Mouse (Mus musculus) midbrain, postnatal 0 days (tissue): Measurements from ENCODE around the gene Reps2. TPM values are rescaled to one million over a fixed set of nuclear protein-coding genes. Genes with fewer than 3 reads are reported as not detected.

Experiments used
- ATAC-seq: fragments of 200-750 bp; cut with Nextera tagmentation; 2 replicates; pipeline ENCODE4 v1.8.0; 2017; ENCODE audit warnings: moderate number of reproducible peaks, mild to moderate bottlenecking, moderate TSS enrichment, moderate library complexity; ENCODE audit not compliant: low FRiP score
- DNase-seq: peaks from one replicate; pipeline ENCODE4 v3.0.0-alpha.2; 2015; ENCODE audit warnings: low spot score
- H3K27ac ChIP-seq: fragments of 300-500 bp; sonication (generic); 2 replicates; pipeline ENCODE4 v1.5.1; 2014; ENCODE audit warnings: low read depth, mild to moderate bottlenecking, low read length, mixed read lengths
- H3K27me3 ChIP-seq: fragments of 300-500 bp; sonication (generic); 2 replicates; pipeline ENCODE4 v1.6.1; 2014; ENCODE audit warnings: low read length, control low read depth, mixed read lengths; ENCODE audit not compliant: insufficient read depth
- H3K36me3 ChIP-seq: fragments of 300-500 bp; sonication (generic); 2 replicates; pipeline ENCODE4 v1.6.1; 2014; ENCODE audit warnings: low read length, control low read depth, mixed read lengths; ENCODE audit not compliant: insufficient read depth
- H3K4me1 ChIP-seq: fragments of 300-500 bp; sonication (generic); 2 replicates; pipeline ENCODE4 v1.6.1; 2014; ENCODE audit warnings: mild to moderate bottlenecking, control low read depth, antibody characterized with exemption, low read length, mixed read lengths; ENCODE audit not compliant: insufficient read depth
- H3K4me2 ChIP-seq: fragments of 300-500 bp; sonication (generic); 2 replicates; pipeline ENCODE4 v1.6.1; 2014; ENCODE audit warnings: low read depth, mild to moderate bottlenecking, low read length, mixed read lengths; ENCODE audit not compliant: poor library complexity, severe bottlenecking
- H3K4me3 ChIP-seq: fragments of 300-500 bp; sonication (generic); 2 replicates; pipeline ENCODE4 v1.5.1; 2014; ENCODE audit warnings: low read depth, mild to moderate bottlenecking, low read length, moderate library complexity
- H3K9ac ChIP-seq: fragments of 300-500 bp; sonication (generic); replicated peaks from 2 replicates; pipeline ENCODE4 v1.6.1; 2014; ENCODE audit warnings: mild to moderate bottlenecking, low read length, moderate library complexity, mixed read lengths; ENCODE audit not compliant: poor library complexity, severe bottlenecking
- H3K9me3 ChIP-seq: fragments of 300-500 bp; sonication (generic); 2 replicates; pipeline ENCODE4 v1.6.1; 2016; ENCODE audit warnings: low read length, control low read depth
- CTCF ChIP-seq: IDR thresholded peaks from 2 replicates; pipeline ENCODE4 v1.5.1; 2016; ENCODE audit warnings: antibody characterized with exemption, mild to moderate bottlenecking
- WGBS: fragments of 180-500 bp; shearing (Covaris S2); extraction: QIAGEN DNeasy Blood & Tissue Kit; methylation state at CpG from one replicate; pipeline ENCODE4 v1.1.7; 2014; 5-methylcytosine and 5-hydroxymethylcytosine counted together
- polyA plus RNA-seq: library from polyadenylated mRNA; unstranded; fragments of >200 nt; fragmentation: Nextera tagmentation; extraction: Ambion mirVana; gene quantifications from 2 replicates; pipeline ENCODE4 v1.2.1, GENCODE M21; 2015
- total RNA-seq: library from RNA; depleted of rRNA; stranded (reverse); fragments of >200 nt; gene quantifications from 2 replicates; pipeline ENCODE4 v1.2.3, GENCODE M21; 2014

Reps2 gene
- total and polyA plus RNA-seq, 2 experiments from 2014 or later, result 3.0 to 16.5 TPM

- H3K4me2 ChIP-seq, result no peak overlapping the region
- TF ChIP-seq CTCF, result no peak
- H3K9ac ChIP-seq, result no peak overlapping the region
- no peaks in the 10 kb centered on the region for H3K4me1 ChIP-seq
- H3K9me3 ChIP-seq, result no peaks in the 10 kb centered on the region
- DNase-seq (no peak), ATAC-seq (no peak)
- no peaks in the 10 kb centered on the region for H3K36me3 ChIP-seq
- H3K4me3 ChIP-seq, result no peak overlapping the region
- H3K27ac ChIP-seq, result no peak overlapping the region
- WGBS, result 95% methylated on average over 2 of the region's 2 CpGs
- H3K27me3 ChIP-seq, result no peaks in the 10 kb centered on the region; the same call in 1 of the 2 replicates
Measured at GRCm38 (mm10) chrX:162606113-162606512, 37.3 kb downstream of the Reps2 start.

GRCm38 (mm10) chrX:162599666-162600065, 43.8 kb downstream of the Reps2 start:
- H3K4me3 ChIP-seq, result no peak overlapping the region
- no peaks in the 10 kb centered on the region for H3K27me3 ChIP-seq
- no peak overlapping the region for H3K9ac ChIP-seq
- H3K36me3 ChIP-seq, result no peaks in the 10 kb centered on the region
- 82% methylated on average over 3 of the region's 3 CpGs for WGBS
- DNase-seq (no peak), ATAC-seq (no peak)
- TF ChIP-seq CTCF, result no peak
- no peak overlapping the region for H3K27ac ChIP-seq
- no peaks in the 10 kb centered on the region for H3K4me1 ChIP-seq
- no peak overlapping the region for H3K4me2 ChIP-seq
- H3K9me3 ChIP-seq, result no peaks in the 10 kb centered on the region

- TF ChIP-seq CTCF, result no peak
- no peaks in the 10 kb centered on the region for H3K27me3 ChIP-seq
- no peaks in the 10 kb centered on the region for H3K36me3 ChIP-seq
- DNase-seq, result peak; percentile 27
- no peak overlapping the region for H3K9ac ChIP-seq
- H3K4me3 ChIP-seq, result no peak overlapping the region
- no peaks in the 10 kb centered on the region for H3K9me3 ChIP-seq
- no peak overlapping the region for H3K4me2 ChIP-seq
- H3K27ac ChIP-seq, result no peak overlapping the region
- WGBS, result 49% methylated on average over 6 of the region's 8 CpGs
- H3K4me1 ChIP-seq, result no peaks in the 10 kb centered on the region; the same call in 1 of the 2 replicates
- ATAC-seq, result no peak
Measured at GRCm38 (mm10) chrX:162591005-162591801, 52.2 kb downstream of the Reps2 start.

- H3K27ac ChIP-seq, result no peak overlapping the region
- no peaks in the 10 kb centered on the region; the same call in 1 of the 2 replicates for H3K4me1 ChIP-seq
- TF ChIP-seq CTCF, result no peak
- H3K27me3 ChIP-seq, result no peaks in the 10 kb centered on the region
- H3K9ac ChIP-seq, result no peak overlapping the region
- no peak overlapping the region for H3K4me2 ChIP-seq
- H3K36me3 ChIP-seq, result no peaks in the 10 kb centered on the region
- peak; percentile 15 for DNase-seq
- no peak for ATAC-seq
- WGBS, result 52% methylated on average over 6 of the region's 6 CpGs
- no peak overlapping the region for H3K4me3 ChIP-seq
- no peaks in the 10 kb centered on the region for H3K9me3 ChIP-seq
Measured at GRCm38 (mm10) chrX:162590145-162590790, 53.2 kb downstream of the Reps2 start.

- H3K4me1 ChIP-seq, result no peaks in the 10 kb centered on the region; the same call in 1 of the 2 replicates
- H3K9ac ChIP-seq, result no peak overlapping the region
- no peaks in the 10 kb centered on the region for H3K36me3 ChIP-seq
- no peak overlapping the region for H3K27ac ChIP-seq
- H3K27me3 ChIP-seq, result no peaks in the 10 kb centered on the region
- no peak for TF ChIP-seq CTCF
- no peaks in the 10 kb centered on the region for H3K9me3 ChIP-seq
- WGBS, result 83% methylated on average over 3 of the region's 3 CpGs
- no peak overlapping the region for H3K4me2 ChIP-seq
- no peak overlapping the region for H3K4me3 ChIP-seq
- ATAC-seq (no peak), DNase-seq (no peak)
Measured at GRCm38 (mm10) chrX:162589173-162589805, 54.2 kb downstream of the Reps2 start.
